Mouse (Mus musculus) spleen, postnatal 10 days (tissue): ENCODE results near the gene Chmp2b.

Experiments
- DNase-seq, 2 experiments: peaks; one replicate each; pipeline ENCODE4 v3.0.0; 2021 to 2022; ENCODE audit warnings: low spot score in 2 of 2

Chmp2b gene

DNA sequence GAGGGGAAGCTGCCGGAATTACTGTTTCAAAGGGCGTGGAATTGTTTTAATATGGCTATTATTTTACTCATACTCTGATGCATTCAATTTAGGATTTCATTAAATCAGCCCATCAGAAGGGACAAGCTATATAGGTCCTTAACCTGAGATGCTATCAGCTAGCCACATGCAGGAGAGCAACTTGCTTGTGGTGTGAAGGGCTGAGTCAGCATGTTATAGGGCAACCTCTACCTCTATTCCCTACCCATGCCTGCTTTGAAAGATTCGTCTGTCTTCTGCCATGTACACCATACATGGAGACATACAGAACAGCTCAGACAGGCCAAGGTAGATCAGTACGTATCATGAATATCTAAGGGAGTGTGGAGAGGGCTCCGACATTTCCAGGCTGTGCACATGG is 35.8 kb downstream of the Chmp2b start:
- no peak for DNase-seq

DNA sequence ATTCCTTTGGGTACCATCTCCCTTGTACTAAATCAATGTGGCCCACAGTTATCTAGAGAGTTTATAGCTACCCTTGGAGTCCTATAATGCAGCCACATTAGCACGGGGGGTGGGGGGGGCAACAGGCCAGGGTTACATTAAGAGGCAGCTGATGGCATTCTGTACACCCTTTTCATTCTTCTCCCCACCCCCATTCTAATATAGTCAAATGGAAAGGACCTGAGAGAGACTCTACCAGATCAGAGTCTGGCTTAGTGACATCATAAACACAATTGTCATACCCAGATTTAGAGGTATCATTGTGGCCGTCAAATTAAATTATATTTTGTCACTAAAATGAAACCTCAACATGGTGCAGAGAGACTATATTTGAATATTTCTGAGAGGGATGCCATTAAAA is 36.5 kb downstream of the Chmp2b start:
- DNase-seq, result no peak

DNA sequence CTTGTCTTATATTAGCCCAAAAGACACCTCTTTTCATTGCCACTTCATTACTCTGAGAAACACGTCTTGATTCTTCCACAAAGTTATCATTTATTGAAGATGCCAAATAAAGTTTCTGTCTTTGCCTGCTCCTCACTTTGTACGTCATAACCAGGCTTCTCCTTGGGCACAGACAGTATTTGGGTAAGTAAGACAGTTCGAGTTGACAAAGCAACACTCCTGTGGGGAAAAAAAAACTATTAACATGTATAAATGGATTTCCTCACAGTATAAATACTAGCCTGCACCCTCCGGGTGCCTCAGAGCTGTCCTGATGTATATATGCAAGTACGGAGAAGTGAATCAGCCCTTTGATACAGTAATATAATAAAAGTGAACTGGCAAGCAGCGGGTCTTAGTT is 42.3 kb downstream of the Chmp2b start, which contains the start of gene Pou1f1:
Gene Pou1f1, plus strand, starts transcription at position 301 of the 400 bp plus-strand sequence.
- no peak for DNase-seq

DNA sequence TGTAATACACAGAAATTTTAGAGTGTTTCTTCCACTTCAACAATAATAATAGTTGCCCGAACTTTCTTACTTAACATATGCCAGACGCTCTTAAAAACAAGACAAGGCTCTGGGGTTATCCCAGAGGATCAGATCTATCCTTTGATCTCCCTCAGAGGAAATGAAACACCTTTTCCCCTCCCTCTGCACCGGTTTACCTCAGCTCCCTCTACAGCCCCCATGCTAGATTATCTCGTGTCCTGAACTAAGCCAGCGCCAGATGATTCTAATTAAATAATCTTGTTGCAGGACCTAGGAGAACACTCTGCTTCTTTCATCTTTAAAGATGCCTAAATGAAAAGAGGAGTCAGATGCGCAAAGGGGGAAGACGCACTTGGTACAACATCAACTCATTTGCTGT is 48.3 kb downstream of the Chmp2b start:
- no peak for DNase-seq

DNA sequence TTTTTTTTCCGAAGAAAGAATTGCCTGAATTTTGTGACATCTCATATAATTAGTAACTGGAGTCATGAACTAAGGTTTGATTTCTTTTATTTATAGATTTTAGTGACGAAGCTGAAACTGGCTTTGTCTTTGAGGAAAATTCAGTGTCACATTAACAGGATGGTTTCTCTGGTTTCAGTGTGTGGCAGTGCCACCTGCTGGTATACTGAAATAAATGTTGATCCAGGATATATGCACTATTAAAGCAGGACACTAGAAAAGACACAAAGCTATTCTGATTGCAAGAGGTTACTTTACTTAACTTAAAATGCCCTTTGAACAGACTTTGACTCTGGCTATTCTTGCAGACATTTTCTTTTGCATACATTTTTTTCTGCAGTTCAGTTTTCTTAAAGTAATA is 65.5 kb downstream of the Chmp2b start:
- peak in 1 of 2 experiments; percentile 22 for DNase-seq

DNA sequence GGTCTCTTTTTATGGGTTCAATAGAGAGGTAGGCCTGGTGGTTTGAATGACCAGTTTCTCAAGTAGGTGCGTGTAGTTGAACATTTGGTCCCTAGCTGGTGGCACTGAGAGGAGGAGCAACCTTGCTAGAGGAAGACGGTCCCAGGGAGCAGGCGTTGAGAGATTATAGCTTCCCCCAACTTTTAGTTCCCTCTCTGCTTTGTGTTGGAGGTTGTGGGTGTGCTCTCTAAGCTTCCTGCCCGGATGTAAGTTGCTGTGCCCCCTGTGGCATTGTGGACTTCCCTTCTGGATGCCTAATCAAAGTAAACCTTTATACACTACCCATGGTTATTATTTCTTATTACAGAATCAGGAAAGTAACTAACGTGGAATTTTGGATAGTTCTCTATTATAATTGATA is 66.5 kb downstream of the Chmp2b start:
- no peak for DNase-seq
